Mouse (Mus musculus): ENCODE data around the gene Ddah2. TPM values are rescaled to one million over a fixed set of nuclear protein-coding genes. Genes with fewer than 3 reads are reported as not detected.
A peak's percentile ranks its signal among the peaks of the same experiment; 100 is the strongest.

The Ddah2 gene
- total RNA-seq (2021): 100 to 1,000 TPM; 101 to 115 TPM

- intact Hi-C loops (cut with DNase I): loop anchor here (1.0 kb wide), 1 partner anchor 38 kb away; no protein-coding TSS in a partner anchor
- peak; percentile 97 for DNase-seq
Observed at GRCm38 (mm10) chr17:35058911-35059892, at the start of gene Ddah2. TSS of gene Ddah2 (plus strand) at chr17:35059035.

DNA sequence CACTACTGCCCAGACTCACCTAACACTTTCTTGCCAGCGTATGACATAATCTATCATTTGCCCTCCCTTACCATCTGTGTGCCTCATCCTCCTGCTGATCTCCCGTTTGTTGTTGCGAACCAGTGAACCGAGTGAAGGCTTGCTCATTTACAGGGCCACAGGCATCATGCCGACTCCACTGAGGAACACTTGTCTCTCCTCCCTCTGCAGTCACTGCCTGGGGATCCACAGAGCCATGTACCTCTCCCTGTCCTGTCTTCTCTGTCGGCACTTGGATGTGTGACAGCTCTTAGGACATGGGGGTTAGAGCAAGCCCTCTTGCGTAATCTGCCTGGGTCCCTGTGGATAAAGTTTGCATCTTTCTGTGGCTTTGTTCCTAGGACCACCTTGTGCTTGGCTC, 49.2 kb upstream of the Ddah2 start:
- intact Hi-C loops (cut with DNase I): no loop called here
- DNase-seq: no peak

DNA sequence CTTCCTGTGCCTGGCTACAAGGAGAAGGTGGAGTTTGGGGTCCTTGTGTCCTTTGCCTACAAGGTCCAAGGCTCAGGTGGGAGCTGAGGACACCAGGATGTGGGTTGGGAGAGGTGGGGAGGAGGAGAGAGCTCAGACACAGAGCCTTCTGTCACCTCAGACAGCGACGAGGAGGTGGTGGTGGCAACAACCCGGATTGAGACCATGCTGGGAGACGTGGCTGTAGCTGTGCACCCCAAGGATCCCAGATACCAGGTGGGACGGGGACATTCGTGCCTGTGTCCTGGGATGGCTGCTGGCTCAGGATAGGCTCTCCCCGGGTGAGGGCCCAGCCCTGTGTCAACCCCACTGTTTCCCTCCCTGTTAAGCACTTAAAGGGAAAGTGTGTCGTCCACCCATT, 47.4 kb upstream of the Ddah2 start:
- intact Hi-C loops (cut with DNase I): loop anchor here (5.0 kb wide), 1 partner anchor 101 kb away; no protein-coding TSS in a partner anchor
- DNase-seq: no peak

GRCm38 (mm10) chr17:35012430-35012829, 46.4 kb upstream of the Ddah2 start:
- intact Hi-C loops (cut with DNase I): loop anchor here (5.0 kb wide), 1 partner anchor 100 kb away; no protein-coding TSS in a partner anchor
- no peak for DNase-seq

DNA sequence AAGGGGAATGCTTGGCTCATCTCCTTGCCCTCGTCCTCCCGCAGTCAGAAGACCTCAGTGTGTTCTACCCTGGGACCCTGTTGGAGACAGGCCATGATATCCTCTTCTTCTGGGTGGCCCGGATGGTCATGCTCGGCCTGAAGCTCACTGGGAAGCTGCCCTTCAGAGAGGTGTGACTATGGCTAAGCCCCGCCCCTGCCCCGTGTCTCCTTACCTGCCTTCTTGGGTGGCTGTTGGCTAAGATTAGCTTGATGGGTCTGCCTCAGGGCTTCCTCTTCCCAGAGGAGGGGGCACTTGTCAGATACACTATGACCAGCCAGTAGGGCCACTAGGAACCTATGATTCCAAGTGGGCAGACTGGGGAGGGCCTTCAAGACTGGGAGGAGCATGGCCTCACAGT, 45.6 kb upstream of the Ddah2 start:
- no peak for DNase-seq
- intact Hi-C loops (cut with DNase I): loop anchor here (5.0 kb wide), 1 partner anchor 99 kb away; no protein-coding TSS in a partner anchor

DNA sequence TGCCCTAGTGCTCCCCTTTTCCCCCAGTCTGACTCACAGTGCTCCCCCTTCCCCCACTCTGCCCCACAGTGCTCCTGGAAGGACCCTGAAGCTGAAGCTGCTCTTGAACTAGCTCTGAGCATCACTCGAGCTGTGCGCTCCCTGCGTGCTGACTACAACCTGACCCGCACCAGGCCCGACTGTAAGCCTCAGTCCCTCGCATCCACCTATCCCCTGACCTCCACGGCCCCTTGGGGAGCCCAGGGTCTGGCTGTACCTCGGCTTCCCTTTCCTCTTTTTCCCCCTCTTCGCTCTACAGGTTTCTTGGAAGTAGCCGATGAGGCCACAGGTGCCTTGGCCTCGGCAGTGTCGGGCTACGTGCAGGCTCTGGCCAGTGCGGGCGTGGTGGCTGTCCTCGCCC, 43.5 kb upstream of the Ddah2 start:
- intact Hi-C loops (cut with DNase I): no loop called here
- no peak for DNase-seq

GRCm38 (mm10) chr17:35016376-35016775, 42.5 kb upstream of the Ddah2 start, which contains the start of gene Vwa7:
TSS of gene Vwa7 (plus strand) at chr17:35016579.
- peak; percentile 92 for DNase-seq

DNA sequence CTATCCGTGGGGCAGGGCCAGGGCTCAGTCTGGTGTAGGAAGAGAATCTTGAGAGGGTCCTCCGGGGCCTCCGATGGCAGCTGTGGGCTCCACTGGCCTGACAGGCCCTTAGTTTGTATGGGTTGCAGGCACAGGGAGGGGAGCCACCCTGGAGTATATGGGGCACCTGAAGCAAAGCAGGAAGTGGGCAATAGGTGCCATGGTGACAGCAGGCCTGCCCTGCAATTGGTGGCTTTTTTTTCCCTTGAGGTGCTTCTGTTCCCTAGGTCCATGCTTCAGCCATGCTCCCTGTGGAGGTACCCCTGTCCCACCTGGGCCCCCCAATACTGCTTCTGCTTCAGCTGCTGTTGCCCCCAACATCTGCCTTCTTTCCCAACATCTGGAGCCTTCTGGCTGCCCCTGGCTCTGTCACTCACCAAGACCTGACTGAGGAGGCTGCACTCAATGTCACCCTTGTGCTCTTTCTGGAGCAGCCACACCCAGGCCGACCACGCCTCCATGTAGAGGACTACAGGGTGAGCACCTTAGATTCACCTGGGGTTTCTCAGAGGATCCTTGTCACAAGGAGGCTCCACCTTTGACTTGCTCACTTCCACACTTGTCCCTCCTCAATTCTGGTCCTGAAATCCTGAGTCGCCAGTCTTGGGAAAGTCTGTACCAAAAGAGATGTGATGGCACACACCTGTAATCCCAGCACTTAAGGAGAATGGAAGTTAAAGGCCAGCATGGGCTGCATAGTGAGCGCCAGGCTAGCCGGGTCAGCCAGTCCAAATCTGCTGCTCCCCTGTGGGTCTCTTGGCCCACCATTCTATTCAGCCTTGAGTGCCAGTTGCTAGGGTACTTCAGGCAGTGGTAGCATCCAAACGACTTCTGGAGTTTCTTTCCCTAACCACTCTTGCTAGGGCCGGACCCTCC, 41.8 kb upstream of the Ddah2 start:
- intact Hi-C loops (cut with DNase I): no loop called here
- DNase-seq: no peak

More at GRCm38 (mm10) chr17:35016376-35016775, 42.5 kb upstream of the Ddah2 start, which contains the start of gene Vwa7:
- intact Hi-C loops (cut with DNase I): no loop called here

DNA sequence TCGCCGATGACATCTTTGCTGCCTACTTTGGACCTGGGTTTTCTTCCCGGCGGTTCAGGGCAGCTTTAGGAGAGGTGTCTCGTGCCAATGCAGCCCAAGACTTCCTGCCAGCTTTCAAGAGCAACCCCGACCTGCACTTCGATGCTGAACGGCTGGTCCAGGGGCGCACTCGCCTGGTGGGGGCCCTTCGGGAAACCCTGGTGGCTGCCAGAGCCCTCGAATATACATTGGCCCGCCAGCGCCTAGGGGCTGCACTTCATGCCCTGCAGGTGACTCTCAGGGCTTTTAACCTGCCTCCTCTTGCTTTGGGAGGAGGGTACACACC, 41.2 kb upstream of the Ddah2 start:
- intact Hi-C loops (cut with DNase I): no loop called here
- DNase-seq: no peak

- no peak for DNase-seq
- intact Hi-C loops (cut with DNase I): no loop called here
Observed at GRCm38 (mm10) chr17:35018171-35018570, 40.7 kb upstream of the Ddah2 start.

DNA sequence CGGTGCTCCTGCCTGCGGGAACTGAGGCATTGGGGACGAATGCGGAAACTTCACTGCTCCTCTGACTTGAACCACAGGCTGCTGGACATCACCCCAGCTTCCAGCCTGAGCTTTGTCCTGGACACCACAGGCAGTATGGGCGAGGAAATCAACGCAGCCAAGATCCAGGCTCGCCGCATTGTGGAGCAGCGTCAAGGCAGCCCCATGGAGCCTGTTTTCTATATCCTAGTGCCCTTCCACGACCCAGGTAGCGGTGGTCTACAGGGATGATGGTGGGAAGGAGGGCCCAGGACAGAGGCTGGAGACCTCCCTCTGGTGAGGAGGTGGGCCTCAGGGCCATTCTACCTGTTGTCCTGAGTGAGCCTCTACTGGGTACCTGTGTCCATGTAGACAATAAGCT, 38.9 kb upstream of the Ddah2 start:
- intact Hi-C loops (cut with DNase I): no loop called here
- DNase-seq: no peak

DNA sequence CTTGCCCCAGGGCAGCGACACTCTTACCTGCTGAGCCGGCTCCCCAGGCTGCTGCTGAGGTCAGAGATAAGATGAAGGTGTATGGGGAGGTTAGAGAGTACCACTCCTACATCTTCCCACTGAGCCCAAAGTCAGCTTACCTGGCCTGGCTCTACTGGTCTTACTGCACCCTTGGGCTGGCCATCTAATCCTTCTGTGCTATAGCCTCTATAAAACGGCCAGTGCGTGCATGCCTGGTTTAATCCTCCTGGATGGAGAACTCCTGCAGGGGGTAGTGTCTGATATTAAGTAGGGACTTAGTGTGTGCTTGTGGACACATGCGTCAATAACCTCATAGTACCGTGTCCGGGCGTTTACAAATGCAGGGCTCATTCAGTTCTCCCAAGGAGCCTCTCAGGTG, 38.3 kb upstream of the Ddah2 start:
- intact Hi-C loops (cut with DNase I): no loop called here
- no peak for DNase-seq

GRCm38 (mm10) chr17:35021163-35021808, 37.5 kb upstream of the Ddah2 start:
- intact Hi-C loops (cut with DNase I): loop anchor here (1.0 kb wide), 1 partner anchor 38 kb away; the partner anchor contains the start of gene Ddah2
- DNase-seq: peak; percentile 95

GRCm38 (mm10) chr17:35021842-35022477, 36.9 kb upstream of the Ddah2 start:
- no peak for DNase-seq
- intact Hi-C loops (cut with DNase I): loop anchor here (1.0 kb wide), 1 partner anchor 37 kb away; the partner anchor contains the start of gene Ddah2

DNA sequence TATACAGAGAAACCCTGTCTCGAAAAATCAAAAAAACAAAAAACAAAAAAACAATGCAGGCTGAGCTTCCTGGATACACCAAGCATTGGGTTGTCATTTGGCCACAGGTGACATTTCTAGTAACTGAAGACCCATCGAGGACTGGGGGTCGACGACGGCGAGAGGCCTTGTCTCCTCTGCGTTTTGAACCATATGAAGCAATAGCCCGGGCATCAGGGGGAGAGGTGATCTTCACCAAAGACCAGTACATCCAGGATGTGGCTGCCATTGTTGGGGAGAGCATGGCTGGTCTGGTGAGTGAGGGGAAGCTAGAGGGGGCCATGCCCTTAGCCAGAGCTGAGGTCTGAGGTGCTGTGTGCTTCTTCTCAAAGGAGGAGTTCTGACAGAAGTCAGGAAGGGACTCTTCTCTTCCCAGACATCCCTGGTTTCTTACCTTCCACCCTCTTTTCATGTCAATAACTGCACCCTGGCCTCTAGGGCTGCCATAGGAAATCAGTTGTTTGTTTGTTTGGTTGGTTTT, 36.2 kb upstream of the Ddah2 start:
- intact Hi-C loops (cut with DNase I): no loop called here

GRCm38 (mm10) chr17:35023221-35023620, 35.6 kb upstream of the Ddah2 start:
- no peak for DNase-seq
- intact Hi-C loops (cut with DNase I): no loop called here

More for the DNA sequence above, 36.2 kb upstream of the Ddah2 start:
- DNase-seq: no peak

DNA sequence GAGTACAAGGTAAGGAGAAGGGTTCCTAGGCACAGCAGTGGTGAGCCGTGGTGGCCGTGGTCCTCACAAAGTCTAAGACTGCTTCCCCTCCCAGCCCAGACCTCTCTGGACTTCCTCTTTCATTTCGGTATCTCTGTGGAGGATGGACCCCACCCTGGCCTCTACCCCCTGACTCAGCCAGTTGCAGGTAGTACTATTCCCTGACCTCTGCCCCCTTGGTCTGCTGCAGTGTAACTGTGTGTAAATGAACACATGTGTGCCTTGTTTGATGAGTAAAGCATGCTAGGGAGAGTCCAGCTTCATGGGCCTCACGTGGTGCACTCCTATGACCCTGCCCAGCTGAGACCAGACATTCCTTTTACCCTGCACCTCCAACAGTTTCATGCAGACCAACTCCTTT, 35.1 kb upstream of the Ddah2 start:
- intact Hi-C loops (cut with DNase I): no loop called here
- no peak for DNase-seq

DNA sequence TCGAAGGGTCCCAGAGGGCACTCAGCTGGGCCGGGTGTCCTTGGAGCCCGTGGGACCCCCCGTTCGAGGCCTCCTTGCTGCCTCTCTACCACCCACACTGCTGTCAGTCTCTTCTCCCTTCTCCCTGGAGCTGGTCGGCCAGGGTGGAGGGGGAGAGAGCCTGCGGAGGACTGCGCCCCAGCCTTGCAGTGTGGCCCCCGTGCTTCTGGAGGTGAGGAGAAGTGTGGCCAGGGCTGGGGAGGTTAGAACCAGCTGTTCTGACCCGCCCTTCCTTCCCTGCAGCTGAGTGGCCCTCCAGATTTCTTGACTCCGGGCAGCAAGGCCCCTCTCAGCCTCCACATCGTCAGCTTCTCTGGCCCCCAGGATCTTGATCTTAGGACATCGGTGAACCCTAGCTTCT, 34.6 kb upstream of the Ddah2 start:
- DNase-seq: no peak
- intact Hi-C loops (cut with DNase I): no loop called here

- DNase-seq: no peak
- intact Hi-C loops (cut with DNase I): no loop called here
Observed at GRCm38 (mm10) chr17:35024691-35025488, 33.9 kb upstream of the Ddah2 start.
